Mouse (Mus musculus) spleen, postnatal 4 days (tissue): Measurements from ENCODE around the gene Vps37b.

ENCODE experiments used
- DNase-seq, 2 experiments: peaks; one replicate each; pipeline ENCODE4 v3.0.0; 2022; ENCODE audit warnings: low spot score in 2 of 2

Gene Vps37b

GRCm38 (mm10) chr5:123979221-123979979 is 52.7 kb downstream of the Vps37b start:
- peak in 1 of 2 experiments; percentile 61 for DNase-seq

DNA sequence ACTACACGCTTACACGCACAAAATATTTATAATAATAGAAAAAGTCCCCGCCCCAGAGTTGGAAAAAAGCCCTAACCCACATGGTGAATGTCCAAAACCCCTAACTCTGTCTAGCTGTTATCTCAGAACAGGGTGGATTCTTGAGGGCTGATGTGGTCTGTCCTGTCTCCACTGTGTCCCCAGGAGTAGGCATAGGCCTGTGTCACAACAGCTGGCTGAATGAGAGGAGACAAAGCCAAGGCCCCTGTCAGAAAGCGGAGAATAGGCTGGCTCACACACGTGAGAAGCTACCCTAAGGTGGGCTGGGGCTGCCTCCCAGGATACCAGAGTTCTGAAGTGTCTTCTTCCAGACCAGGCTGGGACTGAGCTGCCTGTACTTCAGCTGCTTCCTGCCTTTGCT is 53.9 kb downstream of the Vps37b start:
- peak in 1 of 2 experiments; percentile 57 for DNase-seq

DNA sequence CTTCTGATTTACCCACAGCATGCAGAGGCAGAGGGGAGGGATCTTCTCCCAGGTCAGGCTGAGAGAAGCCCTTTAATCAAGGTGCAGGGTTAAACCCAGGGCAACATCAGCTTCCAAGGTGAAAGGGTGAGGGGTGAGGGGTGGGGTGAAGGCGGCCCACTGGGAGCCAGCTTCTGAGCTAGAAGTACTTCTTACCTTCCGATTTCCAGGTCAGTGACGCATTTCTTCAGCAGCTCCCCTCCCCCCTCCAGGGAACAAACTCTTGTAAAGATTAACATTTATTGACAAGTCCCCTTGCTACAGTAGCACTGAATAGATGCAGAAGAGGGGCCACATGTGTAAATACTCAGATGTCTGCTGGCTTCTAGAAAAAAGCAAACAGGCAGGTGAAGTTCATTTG is 54.8 kb downstream of the Vps37b start:
- peak in 1 of 2 experiments; percentile 47 for DNase-seq

DNA sequence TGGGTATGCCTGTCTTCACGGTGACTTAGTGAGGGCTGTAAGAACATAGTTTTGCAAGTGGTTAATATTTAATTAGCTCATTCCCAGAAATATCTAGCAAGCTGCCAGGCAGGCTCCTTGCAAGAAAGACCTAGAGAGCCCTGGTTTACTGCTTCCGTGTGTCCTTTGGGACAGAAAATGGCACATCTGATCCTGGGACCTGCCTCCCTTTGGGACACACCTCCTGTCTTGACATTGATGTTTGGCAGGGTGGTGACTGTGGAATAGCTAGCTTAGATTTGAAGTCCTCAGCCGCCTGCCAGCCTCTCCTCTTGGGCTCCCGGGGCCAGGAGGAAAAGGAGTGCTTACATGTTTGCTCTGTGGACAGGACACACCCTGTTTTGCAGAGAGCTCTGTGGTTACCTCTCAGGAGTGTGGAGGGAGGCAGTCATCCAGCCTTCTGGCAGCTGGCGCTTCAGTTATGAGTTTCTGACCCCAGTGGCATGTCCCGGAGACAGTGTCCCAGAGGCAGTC is 56.3 kb downstream of the Vps37b start:
- peak in 1 of 2 experiments; percentile 66 for DNase-seq

DNA sequence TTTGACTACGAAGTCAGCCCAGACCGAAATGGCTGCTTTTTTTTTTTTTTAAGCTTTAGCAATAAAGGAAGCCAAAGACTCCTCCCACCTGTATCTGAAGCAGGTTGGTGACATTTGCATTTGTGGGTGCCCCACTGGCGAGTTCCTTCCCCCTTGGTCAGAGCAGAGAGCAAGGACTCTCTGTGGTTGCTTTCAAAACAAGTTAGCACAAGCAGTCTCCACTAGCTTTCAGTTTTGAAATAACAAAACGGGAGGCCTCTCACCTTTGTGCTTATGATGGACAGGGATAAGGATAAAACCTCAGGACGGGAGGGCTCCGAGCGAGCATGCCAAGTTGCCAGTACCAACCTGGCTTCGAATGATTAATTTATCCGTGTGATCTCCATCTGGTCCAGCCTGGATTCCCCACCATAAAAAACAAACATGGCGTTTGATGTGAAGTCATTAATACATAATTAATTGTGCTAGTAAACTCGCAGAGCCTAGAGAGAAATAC is 57.4 kb downstream of the Vps37b start:
- peak; percentile 55 to 73 for DNase-seq

- DNase-seq, result no peak
These were observed 57.9 kb downstream of the Vps37b start for GRCm38 (mm10) chr5:123974179-123974485.

DNA sequence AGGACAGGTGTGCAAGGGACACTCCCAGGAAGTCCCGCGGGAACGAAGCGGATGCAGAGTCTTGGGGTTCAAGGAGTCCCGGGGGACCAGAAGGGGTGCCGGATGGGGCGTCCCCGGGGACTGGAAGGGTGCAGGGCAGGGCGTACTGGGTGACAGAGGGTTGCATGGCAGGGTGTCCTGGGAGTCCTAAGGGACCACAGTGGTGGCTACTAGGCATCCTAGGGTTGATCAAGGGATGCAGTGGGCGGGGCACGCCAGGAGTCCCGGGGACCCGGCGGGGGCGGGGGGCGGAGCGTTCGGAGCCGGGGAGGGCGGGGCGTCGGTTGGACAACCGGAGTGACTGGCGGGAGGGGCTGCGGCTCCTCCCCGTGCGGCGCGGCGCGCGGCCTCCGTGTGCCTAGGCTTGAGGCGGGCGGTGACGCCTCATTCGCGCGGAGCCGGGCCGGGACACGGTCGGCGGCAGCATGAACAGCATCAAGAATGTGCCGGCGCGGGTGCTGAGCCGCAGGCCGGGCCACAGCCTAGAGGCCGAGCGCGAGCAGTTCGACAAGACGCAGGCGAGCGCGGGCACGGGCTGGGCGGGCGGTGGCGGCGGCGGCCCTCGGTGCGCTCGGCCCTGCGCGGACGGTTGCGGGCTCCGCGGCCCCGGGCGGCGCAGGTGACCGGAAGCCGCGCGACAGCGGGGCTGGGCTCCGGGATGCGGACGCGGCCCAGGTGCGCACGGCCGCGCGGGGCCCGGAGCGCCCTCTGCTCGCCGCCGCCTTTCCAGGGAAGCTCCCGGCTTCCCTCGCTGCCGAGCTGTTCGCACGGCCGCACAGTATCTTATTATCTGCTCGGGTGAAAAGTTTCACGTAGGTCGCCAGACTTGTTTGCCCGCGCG is 58.5 kb downstream of the Vps37b start, which contains the start of gene Hip1r:
Hip1r (plus strand) TSS at position 330 of the 880 bp plus-strand sequence.
- peak; percentile 85 to 92 for DNase-seq

- DNase-seq, result no peak
These were observed 59.6 kb downstream of the Vps37b start for GRCm38 (mm10) chr5:123972453-123972852.

- DNase-seq, result peak in 1 of 2 experiments; percentile 53
These were observed 61.5 kb downstream of the Vps37b start for GRCm38 (mm10) chr5:123970576-123970975.

DNA sequence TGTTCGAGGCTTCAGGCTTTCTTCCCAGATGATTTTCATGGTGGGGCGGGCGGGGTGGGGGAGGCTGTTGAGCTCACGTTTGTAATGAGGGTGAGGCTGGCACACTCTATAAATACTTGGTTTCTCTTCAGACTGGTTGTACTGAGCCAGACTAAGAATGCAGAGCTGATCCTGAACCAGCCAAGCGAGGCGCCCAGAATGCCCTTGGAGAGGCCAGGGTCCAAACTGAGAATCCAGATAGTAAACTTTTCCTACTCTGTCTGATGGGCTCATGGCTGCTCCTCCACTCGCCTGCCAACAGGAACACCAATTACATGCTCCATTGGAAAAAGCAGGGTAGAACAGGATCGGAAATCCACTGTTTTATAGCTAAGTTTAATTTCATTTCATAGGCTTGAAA is 62.9 kb downstream of the Vps37b start:
- DNase-seq, result no peak

DNA sequence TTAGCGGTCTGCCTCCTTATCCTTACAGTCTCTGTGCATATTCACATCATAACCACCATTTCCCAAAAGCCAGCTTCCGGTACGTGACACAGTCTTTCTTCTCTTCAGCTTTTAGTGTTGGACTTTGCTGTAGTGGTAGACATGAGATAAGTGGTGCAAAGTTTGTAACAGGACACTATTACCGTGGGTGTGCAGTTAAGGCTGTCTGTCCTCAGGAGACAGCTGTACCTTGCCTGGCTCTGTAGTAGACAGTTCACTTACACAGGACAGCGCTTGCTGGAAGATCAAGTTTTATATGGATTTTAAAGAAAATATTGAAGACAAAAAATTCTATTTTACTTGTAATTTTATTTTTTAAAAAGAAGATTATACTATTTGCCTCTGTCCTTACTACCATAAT is 63.6 kb downstream of the Vps37b start:
- DNase-seq, result no peak

- DNase-seq, result no peak
These were observed 65.3 kb downstream of the Vps37b start for GRCm38 (mm10) chr5:123966759-123967158.

GRCm38 (mm10) chr5:123964208-123964607 is 67.9 kb downstream of the Vps37b start:
- DNase-seq, result no peak

- no peak for DNase-seq
These were observed 71.0 kb downstream of the Vps37b start for GRCm38 (mm10) chr5:123961046-123961445.

- DNase-seq, result no peak
These were observed 71.9 kb downstream of the Vps37b start for GRCm38 (mm10) chr5:123960129-123960528.

DNA sequence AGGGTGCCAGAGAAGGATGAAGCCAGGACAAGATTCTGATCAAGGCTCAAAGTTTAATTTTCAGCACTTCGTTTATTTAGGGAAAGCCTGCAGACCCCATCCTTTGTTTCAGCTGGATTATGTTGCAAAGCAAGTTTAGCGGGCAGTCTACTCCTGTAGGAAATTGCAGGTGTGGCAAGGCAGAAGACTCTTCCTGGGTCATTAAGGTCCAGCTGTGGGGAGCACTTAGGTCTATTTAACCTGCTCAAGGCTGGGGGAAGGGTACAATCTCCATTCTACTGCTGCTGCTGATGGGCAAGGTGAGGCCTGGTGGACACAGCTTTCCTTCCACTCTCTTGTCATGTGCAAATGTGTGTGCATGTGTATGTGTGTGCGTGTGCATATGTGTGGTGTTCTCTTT is 73.1 kb downstream of the Vps37b start:
- no peak for DNase-seq

GRCm38 (mm10) chr5:123957213-123957612 is 74.9 kb downstream of the Vps37b start:
- DNase-seq, result no peak
